Mouse (Mus musculus): ENCODE results near the gene Olfr1170. TPM values are rescaled to one million over a fixed set of nuclear protein-coding genes. Genes with fewer than 3 reads are reported as not detected.

Gene Olfr1170
- total RNA-seq (2021) = not detected
- long read RNA-seq, experiment 1 = 0 reads
- long read RNA-seq, experiment 2 = 0 reads

DNA sequence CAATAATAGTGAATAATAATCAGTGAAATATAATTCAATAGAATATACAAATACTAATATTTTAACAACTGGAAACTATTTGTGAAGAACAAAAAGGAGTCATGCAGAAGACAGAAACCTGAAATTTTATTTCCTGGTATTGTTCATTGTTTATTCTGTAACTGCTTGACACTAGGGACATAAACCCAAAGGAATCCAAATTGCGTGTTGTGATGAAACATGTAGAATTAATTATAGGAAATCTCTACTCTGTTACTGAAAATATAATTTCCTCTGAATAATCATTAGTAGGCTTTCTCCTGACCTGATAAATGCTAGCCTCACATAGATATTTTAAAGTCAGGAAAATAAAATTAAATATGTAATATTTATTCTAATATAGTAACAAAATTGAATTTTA lies at the start of gene Olfr1170:
Gene Olfr1170 (minus strand): TSS at position 101 of the 400 bp plus-strand sequence.
- DNase-seq (ENCODE audit: low spot score in 2 of 2) = no peak

DNA sequence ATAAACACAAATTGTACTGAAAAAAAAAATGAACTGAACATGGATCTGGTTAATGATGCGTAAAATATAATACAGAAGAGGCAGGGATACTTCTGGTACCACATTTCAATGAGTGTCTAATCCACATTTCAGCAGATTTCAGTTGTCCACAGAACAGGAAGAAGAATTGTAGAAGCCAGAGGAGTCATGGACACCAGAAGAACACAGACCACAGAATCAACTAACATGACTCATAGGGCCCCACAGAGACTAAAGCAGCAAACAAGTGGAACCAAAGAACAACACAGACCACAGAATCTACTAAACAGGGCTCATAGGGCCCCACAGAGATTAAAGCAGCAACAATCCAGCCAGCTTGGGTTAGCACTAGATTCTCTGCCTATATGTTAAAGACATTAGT lies 7.3 kb downstream of the Olfr1170 start:
- no peak for DNase-seq (ENCODE audit: low spot score in 2 of 2)

DNA sequence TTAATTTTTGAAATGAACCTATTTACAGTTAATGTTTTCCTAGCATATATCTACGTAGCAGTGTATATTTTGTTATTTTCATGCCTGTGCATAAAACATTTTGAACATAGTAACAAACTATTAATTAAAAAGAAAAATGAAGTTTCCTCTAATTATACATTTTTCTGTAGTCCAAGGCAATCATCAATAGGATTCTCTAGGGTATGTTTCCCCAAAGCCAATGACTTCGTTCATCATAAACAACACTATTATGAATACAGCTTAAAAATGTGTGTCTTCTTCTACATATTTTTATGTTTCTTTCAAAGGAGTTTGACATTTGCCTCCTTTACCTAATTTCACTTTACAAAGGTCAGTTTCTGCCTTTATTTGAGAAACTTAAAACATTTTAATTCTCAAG lies 46.6 kb downstream of the Olfr1170 start, which contains the start of gene Olfr1168:
Gene Olfr1168 (plus strand): TSS at position 301 of the 400 bp plus-strand sequence.
- DNase-seq (ENCODE audit: low spot score in 2 of 2) = no peak

Other genes starting within 250 kb of the Olfr1170 start
- not detected for gene Olfr1158, start 238.2 kb downstream of the Olfr1170 start, total RNA-seq (2021)
- not detected for gene Olfr1160, start 220.1 kb downstream of the Olfr1170 start, total RNA-seq (2021)
- not detected for gene Olfr1161, start 205.6 kb downstream of the Olfr1170 start, total RNA-seq (2021)
- not detected for gene Olfr73, start 190.6 kb downstream of the Olfr1170 start, total RNA-seq (2021)
- gene Olfr1162, start 177.2 kb downstream of the Olfr1170 start, total RNA-seq (2021) = not detected
- gene Olfr1163, start 156.5 kb downstream of the Olfr1170 start, total RNA-seq (2021) = not detected
- gene Olfr1164, start 134.4 kb downstream of the Olfr1170 start, total RNA-seq (2021) = not detected
- not detected for gene Olfr1166, start 100.1 kb downstream of the Olfr1170 start, total RNA-seq (2021)
- not detected for gene Olfr1167, start 73.1 kb downstream of the Olfr1170 start, total RNA-seq (2021)
- not detected for gene Olfr1168, start 46.5 kb downstream of the Olfr1170 start, total RNA-seq (2021)
- not detected for gene Olfr1173, start 51.5 kb upstream of the Olfr1170 start, total RNA-seq (2021)
- not detected for gene Olfr1174-ps, start 86.8 kb upstream of the Olfr1170 start, total RNA-seq (2021)
- gene Olfr1175-ps, start 98.9 kb upstream of the Olfr1170 start, total RNA-seq (2021) = not detected
- gene Olfr1176, start 108.4 kb upstream of the Olfr1170 start, total RNA-seq (2021) = not detected
- not detected for gene Olfr1177-ps, start 118.2 kb upstream of the Olfr1170 start, total RNA-seq (2021)
- not detected for gene Olfr1178, start 158.7 kb upstream of the Olfr1170 start, total RNA-seq (2021)
- gene Olfr1179, start 178.1 kb upstream of the Olfr1170 start, total RNA-seq (2021) = not detected
- not detected for gene Olfr1180, start 190.8 kb upstream of the Olfr1170 start, total RNA-seq (2021)
- not detected for gene Olfr1181, start 197.8 kb upstream of the Olfr1170 start, total RNA-seq (2021)
- gene Gm13757, start 220.8 kb upstream of the Olfr1170 start, total RNA-seq (2021) = not detected
- gene Olfr1183, start 226.5 kb upstream of the Olfr1170 start, total RNA-seq (2021) = not detected

Measured in adrenal gland, postnatal 4 days (tissue).